Mouse (Mus musculus) heart, postnatal 0 days (tissue): ENCODE results near the gene Hivep2. TPM values are rescaled to one million over a fixed set of nuclear protein-coding genes. Genes with fewer than 3 reads are reported as not detected.

Source experiments
- ATAC-seq: fragments of 200-750 bp; cut with Nextera tagmentation; 2 replicates; pipeline ENCODE4 v1.8.0; 2017; ENCODE audit warnings: low read depth, moderate number of reproducible peaks, moderate library complexity; ENCODE audit not compliant: insufficient read depth
- DNase-seq: peaks from one replicate; pipeline ENCODE4 v3.0.0-alpha.2; 2016; ENCODE audit warnings: low spot score
- H3K27ac ChIP-seq: fragments of 300-500 bp; sonication (generic); 2 replicates; pipeline ENCODE4 v1.5.1; 2014; ENCODE audit warnings: low read depth, mild to moderate bottlenecking
- H3K27me3 ChIP-seq: fragments of 300-500 bp; sonication (generic); 2 replicates; pipeline ENCODE4 v1.6.1; 2014; ENCODE audit warnings: low read length, mixed read lengths; ENCODE audit not compliant: control insufficient read depth, insufficient read depth
- H3K36me3 ChIP-seq: fragments of 300-500 bp; sonication (generic); replicated peaks from 2 replicates; pipeline ENCODE4 v1.6.1; 2014; ENCODE audit warnings: low read length, mixed read lengths; ENCODE audit not compliant: control insufficient read depth, insufficient read depth
- H3K4me1 ChIP-seq: fragments of 300-500 bp; sonication (generic); 2 replicates; pipeline ENCODE4 v1.6.1; 2014; ENCODE audit warnings: antibody characterized with exemption; ENCODE audit not compliant: control insufficient read depth, insufficient read depth
- H3K4me2 ChIP-seq: fragments of 300-500 bp; sonication (generic); 2 replicates; pipeline ENCODE4 v1.6.1; 2014; ENCODE audit warnings: low read depth, mild to moderate bottlenecking, low read length, moderate library complexity
- H3K4me3 ChIP-seq: fragments of 300-500 bp; sonication (generic); 2 replicates; pipeline ENCODE4 v1.5.1; 2014; ENCODE audit warnings: low read depth, low read length
- H3K9ac ChIP-seq: fragments of 300-500 bp; sonication (generic); replicated peaks from 2 replicates; pipeline ENCODE4 v1.6.1; 2014; ENCODE audit warnings: low read depth, low read length, mixed read lengths
- H3K9me3 ChIP-seq: fragments of 300-500 bp; sonication (generic); replicated peaks from 2 replicates; pipeline ENCODE4 v1.6.1; 2016; ENCODE audit warnings: low read length; ENCODE audit not compliant: control insufficient read depth
- CTCF ChIP-seq: IDR thresholded peaks from 2 replicates; pipeline ENCODE4 v1.5.1; 2016; ENCODE audit warnings: antibody characterized with exemption, control low read depth, low read depth
- EP300 ChIP-seq: IDR thresholded peaks from 2 replicates; pipeline ENCODE4 v1.6.1; 2016; ENCODE audit warnings: antibody characterized with exemption, low read depth
- WGBS: fragments of 180-500 bp; shearing (Covaris S2); extraction: QIAGEN DNeasy Blood & Tissue Kit; methylation state at CpG from one replicate; pipeline ENCODE4 v1.1.7; 2014; 5-methylcytosine and 5-hydroxymethylcytosine counted together
- polyA plus RNA-seq: library from polyadenylated mRNA; unstranded; fragments of >200 nt; fragmentation: Nextera tagmentation; extraction: Ambion mirVana; gene quantifications from 2 replicates; pipeline ENCODE4 v1.2.1, GENCODE M21; 2015
- total RNA-seq: library from RNA; depleted of rRNA; stranded (reverse); fragments of >200 nt; gene quantifications from 2 replicates; pipeline ENCODE4 v1.2.3, GENCODE M21; 2014; ENCODE audit warnings: low replicate concordance

Hivep2 gene
- total and polyA plus RNA-seq, 2 experiments from 2014 or later = 3.7 to 11.6 TPM

GRCm38 (mm10) chr10:14042539-14043348, 76.9 kb downstream of the Hivep2 start:
- WGBS = 88% methylated on average over 12 of the region's 12 CpGs
- no peaks in the 10 kb centered on the region for H3K36me3 ChIP-seq
- H3K27ac ChIP-seq = no peak overlapping the region
- H3K4me2 ChIP-seq = no peak overlapping the region
- no peak overlapping the region for H3K9ac ChIP-seq
- no peaks in the 10 kb centered on the region for H3K27me3 ChIP-seq
- ATAC-seq = no peak
- H3K4me1 ChIP-seq = peaks cover 17% of the 10 kb centered on the region
- H3K9me3 ChIP-seq = no peaks in the 10 kb centered on the region
- H3K4me3 ChIP-seq = no peak overlapping the region
- TF ChIP-seq EP300 = no peak
- TF ChIP-seq CTCF = no peak
- no peak for DNase-seq

GRCm38 (mm10) chr10:14043349-14043710, 77.5 kb downstream of the Hivep2 start:
- Histone ChIP-seq H3K36me3 (no peaks in the 10 kb centered on the region), H3K4me2 (no peak overlapping the region), H3K27me3 (no peaks in the 10 kb centered on the region), H3K4me1 (peaks cover 23% of the 10 kb centered on the region), H3K9ac (no peak overlapping the region), H3K9me3 (no peaks in the 10 kb centered on the region), H3K4me3 (no peak overlapping the region), H3K27ac (no peak overlapping the region)
- TF ChIP-seq CTCF = no peak
- TF ChIP-seq EP300 = no peak
- no peak for DNase-seq
- WGBS = 92% methylated on average over 4 of the region's 4 CpGs
- ATAC-seq = no peak

DNA sequence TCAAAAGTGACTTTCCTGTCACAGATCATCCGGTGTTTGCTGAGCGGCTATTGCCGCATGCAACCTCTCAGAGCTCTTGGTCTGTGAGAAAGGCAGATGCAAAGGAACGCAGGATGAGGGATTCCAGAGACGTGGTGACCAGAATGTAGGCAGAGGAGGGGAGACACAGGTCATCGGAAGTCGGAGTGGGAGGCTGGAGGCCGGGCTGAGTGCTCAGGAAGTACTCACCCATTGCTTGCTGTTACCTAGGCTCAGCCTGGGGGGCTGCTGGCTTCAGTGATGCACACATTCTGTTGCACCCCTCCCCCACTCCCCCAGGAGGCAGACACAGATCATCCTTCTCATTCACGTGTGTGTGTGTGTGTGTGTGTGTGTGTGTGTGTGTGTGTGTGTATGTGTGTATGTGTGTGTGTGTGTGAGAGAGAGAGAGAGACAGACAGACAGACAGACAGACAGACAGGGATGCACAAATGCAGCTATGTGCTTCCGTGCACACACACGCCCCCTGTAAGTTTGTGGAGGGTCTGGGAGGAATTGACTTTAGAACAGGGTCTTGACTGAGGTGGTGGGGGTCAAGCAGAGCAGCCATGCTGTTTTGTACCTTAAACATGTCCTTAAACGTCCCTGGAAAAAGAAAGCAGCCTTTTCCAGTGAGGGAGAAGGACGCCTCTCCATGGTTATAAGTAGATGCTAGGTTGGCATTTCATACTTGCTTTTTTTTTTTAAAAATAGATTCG, 78.3 kb downstream of the Hivep2 start:
- WGBS = 41% methylated on average over 14 of the region's 14 CpGs
- no peak for TF ChIP-seq CTCF
- TF ChIP-seq EP300 = no peak
- no peaks in the 10 kb centered on the region for H3K36me3 ChIP-seq
- H3K27ac ChIP-seq = no peak overlapping the region
- no peaks in the 10 kb centered on the region for H3K9me3 ChIP-seq
- H3K4me2 ChIP-seq = no peak overlapping the region
- no peak for DNase-seq
- H3K4me3 ChIP-seq = no peak overlapping the region
- no peak overlapping the region for H3K9ac ChIP-seq
- no peaks in the 10 kb centered on the region for H3K27me3 ChIP-seq
- no peak for ATAC-seq
- H3K4me1 ChIP-seq = peaks cover 29% of the 10 kb centered on the region

DNA sequence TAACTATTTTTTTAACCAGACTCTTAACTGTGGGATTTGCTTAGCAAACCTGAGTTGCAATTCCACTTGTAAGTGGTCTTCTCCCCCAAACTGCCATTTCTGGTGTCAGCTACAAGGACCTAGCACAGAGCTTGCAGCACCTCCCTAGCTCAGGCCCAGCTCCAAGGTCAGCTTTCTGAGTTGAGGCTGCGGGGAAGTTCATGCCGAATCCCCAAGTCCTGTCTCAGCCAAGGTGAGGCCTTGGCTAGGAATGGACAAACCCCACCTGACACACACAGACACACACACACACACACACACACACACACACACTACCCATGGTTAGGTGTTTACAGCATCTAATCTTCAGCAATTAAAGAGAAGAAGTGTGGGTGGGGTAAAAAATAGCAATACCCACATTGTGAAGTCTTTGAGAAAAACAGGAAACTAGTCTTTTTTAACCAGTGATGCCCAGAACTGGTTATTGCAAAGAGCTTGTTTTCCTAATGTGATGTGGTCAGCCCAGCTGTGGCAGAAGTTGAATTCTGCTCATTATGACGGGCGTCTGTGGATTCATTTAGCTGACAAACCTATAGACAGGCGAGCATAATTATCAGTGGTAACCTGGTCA, 79.0 kb downstream of the Hivep2 start:
- no peaks in the 10 kb centered on the region for H3K27me3 ChIP-seq
- no peak for ATAC-seq
- no peak for DNase-seq
- peaks cover 29% of the 10 kb centered on the region for H3K4me1 ChIP-seq
- no peaks in the 10 kb centered on the region for H3K9me3 ChIP-seq
- H3K4me2 ChIP-seq = no peak overlapping the region
- H3K4me3 ChIP-seq = no peak overlapping the region
- H3K27ac ChIP-seq = no peak overlapping the region; the same call in 1 of the 2 replicates
- TF ChIP-seq EP300 (no peak), CTCF (no peak)
- H3K9ac ChIP-seq = no peak overlapping the region
- H3K36me3 ChIP-seq = no peaks in the 10 kb centered on the region
- WGBS = 71% methylated on average over 5 of the region's 5 CpGs

DNA sequence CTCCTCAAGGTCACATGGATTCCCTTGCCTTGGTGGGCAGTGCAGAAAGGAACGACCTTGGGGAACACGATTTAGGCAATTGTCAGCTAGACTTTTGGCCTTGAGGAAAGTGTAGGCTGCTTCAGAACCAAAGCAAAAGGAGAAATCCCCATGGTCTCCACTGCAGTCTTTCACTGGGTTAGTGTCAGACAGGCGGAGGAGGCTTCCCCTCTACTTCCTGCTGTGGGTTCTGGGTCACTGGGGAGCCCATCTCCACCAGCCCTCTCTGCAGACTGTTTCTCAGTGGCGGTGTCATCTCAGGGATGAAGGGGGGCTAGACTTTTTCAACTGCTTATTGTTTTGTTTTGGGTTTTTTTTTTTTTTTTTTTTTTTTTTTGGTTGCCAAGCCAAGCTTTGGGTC, 79.9 kb downstream of the Hivep2 start:
- H3K27ac ChIP-seq = peak overlapping the region; percentile 47
- no peak overlapping the region for H3K9ac ChIP-seq
- DNase-seq (no peak), ATAC-seq (no peak)
- no peak overlapping the region; the same call in 1 of the 2 replicates for H3K4me2 ChIP-seq
- H3K36me3 ChIP-seq = no peaks in the 10 kb centered on the region
- H3K9me3 ChIP-seq = no peaks in the 10 kb centered on the region
- no peaks in the 10 kb centered on the region for H3K27me3 ChIP-seq
- WGBS = 21% methylated on average over 4 of the region's 4 CpGs
- TF ChIP-seq EP300 (no peak), CTCF (no peak)
- H3K4me3 ChIP-seq = no peak overlapping the region
- H3K4me1 ChIP-seq = peaks cover 29% of the 10 kb centered on the region
